Mouse (Mus musculus) myocyte (in vitro differentiated cells): Measurements from ENCODE around the gene Csmd2.

Source experiments
- MAX ChIP-seq: IDR thresholded peaks from one replicate; pipeline ENCODE4 v1.6.1; 2011; ENCODE audit warnings: low read depth, mild to moderate bottlenecking, control low read depth
- POLR2A ChIP-seq: IDR thresholded peaks from one replicate; pipeline ENCODE4 v1.6.1; 2011; ENCODE audit warnings: low read depth, mild to moderate bottlenecking, control low read depth, moderate library complexity; ENCODE audit not compliant: insufficient read length
- SRF ChIP-seq: IDR thresholded peaks from one replicate; pipeline ENCODE4 v1.6.1; 2011; ENCODE audit warnings: low read depth; ENCODE audit not compliant: control insufficient read depth, insufficient read length
- TCF12 ChIP-seq: IDR thresholded peaks from one replicate; pipeline ENCODE4 v1.6.1; 2011; ENCODE audit warnings: mild to moderate bottlenecking, control low read depth; ENCODE audit not compliant: poor library complexity, insufficient read depth, severe bottlenecking
- USF1 ChIP-seq: IDR thresholded peaks from one replicate; pipeline ENCODE4 v1.6.1; 2011; ENCODE audit warnings: low read depth, mild to moderate bottlenecking, control low read depth, moderate library complexity

DNA sequence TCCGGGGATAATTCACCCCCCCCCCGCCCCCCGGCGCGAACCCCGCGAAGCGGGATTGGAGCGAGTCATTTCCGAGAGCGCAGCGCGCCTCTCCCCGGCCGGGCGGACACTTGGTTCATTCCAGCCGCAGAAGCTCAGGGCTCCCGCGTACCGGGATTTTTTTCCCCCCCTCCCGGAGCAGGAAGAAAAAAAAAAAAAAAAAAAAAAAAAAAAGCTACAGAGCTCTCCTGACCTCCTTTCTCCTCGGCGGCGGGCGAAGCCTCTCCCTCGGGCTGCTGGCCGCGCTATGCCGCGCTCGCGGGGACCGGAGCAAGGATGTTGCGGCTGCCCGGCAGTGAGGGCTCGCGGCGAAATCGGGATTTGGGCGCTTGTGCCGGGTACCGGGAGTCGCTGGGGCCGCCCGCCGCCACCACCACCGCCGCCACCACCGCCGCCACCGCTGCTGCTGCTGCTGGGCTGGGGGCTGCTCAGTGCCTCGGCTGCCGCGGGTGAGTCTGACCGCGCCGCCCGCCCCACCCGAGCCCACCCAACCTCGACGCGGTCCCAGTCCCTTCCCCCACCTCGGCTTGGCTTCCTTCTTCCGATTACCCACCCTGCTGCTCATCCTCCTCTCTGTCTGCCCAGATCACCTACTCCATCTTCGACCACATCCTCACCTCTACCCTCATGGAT lies at the start of gene Csmd2:
- TF ChIP-seq TCF12 (no peak), USF1 (no peak), MAX (no peak), POLR2A (no peak), SRF (no peak)
